Mouse (Mus musculus) kidney, postnatal 25 days (tissue): ENCODE results near the gene Ift140.

Experiments used
- DNase-seq, 2 experiments: peaks; one replicate each; pipeline ENCODE4 v3.0.0; 2021; ENCODE audit warnings: mixed read lengths in 2 of 2

Gene Ift140

GRCm38 (mm10) chr17:25015655-25016291 is at the start of gene Ift140, which contains the start of gene Cramp1l:
TSS of gene Ift140 (plus strand) at chr17:25016085.
TSS of gene Cramp1l (minus strand) at chr17:25015788.
- peak; percentile 99 to 100 for DNase-seq

- DNase-seq, result no peak
Measured at GRCm38 (mm10) chr17:24987221-24987620, 28.7 kb upstream of the Ift140 start.

- DNase-seq, result no peak
Measured at GRCm38 (mm10) chr17:24994721-24995120, 21.2 kb upstream of the Ift140 start.

GRCm38 (mm10) chr17:25005102-25005501 is 10.8 kb upstream of the Ift140 start:
- peak in 1 of 2 experiments; percentile 2 for DNase-seq

GRCm38 (mm10) chr17:25007480-25007879 is 8.4 kb upstream of the Ift140 start:
- DNase-seq, result no peak

GRCm38 (mm10) chr17:25013606-25014501 is 2.0 kb upstream of the Ift140 start:
- peak; percentile 31 to 62 for DNase-seq

GRCm38 (mm10) chr17:25014841-25015570 is 879 bp upstream of the Ift140 start:
- peak; percentile 47 to 75 for DNase-seq

GRCm38 (mm10) chr17:25016292-25017132 is 627 bp downstream of the Ift140 start:
- peak; percentile 84 to 93 for DNase-seq

GRCm38 (mm10) chr17:25036183-25036582 is 20.3 kb downstream of the Ift140 start:
- peak in 1 of 2 experiments; percentile 45 for DNase-seq

- no peak for DNase-seq
Measured at GRCm38 (mm10) chr17:25044879-25045278, 29.0 kb downstream of the Ift140 start.

GRCm38 (mm10) chr17:25045281-25045680 is 29.4 kb downstream of the Ift140 start:
- no peak for DNase-seq

- no peak for DNase-seq
Measured at GRCm38 (mm10) chr17:25047143-25047542, 31.3 kb downstream of the Ift140 start.

- DNase-seq, result no peak
Measured at GRCm38 (mm10) chr17:25053274-25053673, 37.4 kb downstream of the Ift140 start.

GRCm38 (mm10) chr17:25057041-25057440 is 41.2 kb downstream of the Ift140 start:
- DNase-seq, result no peak

GRCm38 (mm10) chr17:25063261-25063660 is 47.4 kb downstream of the Ift140 start:
- no peak for DNase-seq

- peak; percentile 48 to 62 for DNase-seq
Measured at GRCm38 (mm10) chr17:25063872-25064271, 48.0 kb downstream of the Ift140 start.

GRCm38 (mm10) chr17:25064351-25064750 is 48.5 kb downstream of the Ift140 start:
- peak; percentile 75 to 87 for DNase-seq

GRCm38 (mm10) chr17:25065189-25065588 is 49.3 kb downstream of the Ift140 start:
- DNase-seq, result peak in 1 of 2 experiments; percentile 40

- DNase-seq, result no peak
Measured at GRCm38 (mm10) chr17:25066595-25066994, 50.7 kb downstream of the Ift140 start.

GRCm38 (mm10) chr17:25067442-25067851 is 51.6 kb downstream of the Ift140 start:
- DNase-seq, result peak; percentile 68 to 85

- DNase-seq, result peak; percentile 32 to 55
Measured at GRCm38 (mm10) chr17:25068690-25069089, 52.8 kb downstream of the Ift140 start.

- DNase-seq, result no peak
Measured at GRCm38 (mm10) chr17:25076906-25077305, 61.0 kb downstream of the Ift140 start.
